Mouse (Mus musculus) gastrocnemius, adult 2 months (tissue): Measurements from ENCODE around the gene Nell2. TPM values are rescaled to one million over a fixed set of nuclear protein-coding genes. Genes with fewer than 3 reads are reported as not detected.

Experiments
- DNase-seq: peaks from one replicate; pipeline ENCODE4 v3.0.0; 2022
- H3K27ac ChIP-seq: fragments of 200-600 bp; 2 replicates; pipeline ENCODE4 v1.8.1; 2022; ENCODE audit warnings: mild to moderate bottlenecking
- H3K4me3 ChIP-seq: fragments of 200-600 bp; 2 replicates; pipeline ENCODE4 v1.8.1; 2022; ENCODE audit warnings: mild to moderate bottlenecking, moderate library complexity
- CTCF ChIP-seq: fragments of 200-600 bp; IDR thresholded peaks from 2 replicates; pipeline ENCODE4 v1.8.1; 2022; ENCODE audit warnings: antibody characterized with exemption, mild to moderate bottlenecking, moderate library complexity
- intact Hi-C: fragments of 180-260 bp; cut with DNase I; formaldehyde crosslinking; loops from one replicate; pipeline ENCODE4 v1.15.1; 2025
- total RNA-seq, 2 experiments: library from RNA; stranded (reverse); gene quantifications; 2 replicates each; pipeline ENCODE4 v1.2.3; 2021

Nell2 gene
- total RNA-seq, 2 experiments from 2014 or later = 0.18 to 0.36 TPM

- TF ChIP-seq CTCF = no peak
- Histone ChIP-seq H3K27ac (no peak overlapping the region), H3K4me3 (no peak overlapping the region)
- no peak for DNase-seq
- intact Hi-C loops = no loop called here
These were observed 291.9 kb downstream of the Nell2 start for GRCm38 (mm10) chr15:95236509-95236908.

DNA sequence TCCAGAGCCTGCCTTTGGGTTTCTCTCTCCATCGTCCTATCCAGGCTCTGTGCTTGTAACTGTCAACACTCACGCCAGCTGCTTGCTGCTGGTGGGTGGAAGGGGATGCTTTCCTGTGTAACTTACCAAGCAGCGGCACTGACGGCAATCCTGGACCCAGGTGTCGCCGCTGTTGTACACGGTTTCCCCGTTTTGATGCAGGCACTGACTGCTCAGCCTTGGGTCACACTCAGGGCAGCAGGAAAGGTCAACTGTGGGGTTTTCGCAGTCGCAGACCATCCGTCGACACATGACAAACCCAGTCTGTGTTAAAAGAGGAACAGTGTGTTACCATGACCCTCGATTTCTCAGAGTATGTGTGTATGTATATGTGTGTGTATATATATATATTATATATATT, 297.2 kb downstream of the Nell2 start:
- intact Hi-C loops = no loop called here
- Histone ChIP-seq H3K27ac (no peak overlapping the region), H3K4me3 (no peak overlapping the region)
- DNase-seq = no peak
- no peak for TF ChIP-seq CTCF

GRCm38 (mm10) chr15:95216640-95217365, 311.6 kb downstream of the Nell2 start:
- TF ChIP-seq CTCF = no peak
- Histone ChIP-seq H3K27ac (no peak overlapping the region), H3K4me3 (no peak overlapping the region)
- intact Hi-C loops = no loop called here
- no peak for DNase-seq

- intact Hi-C loops = no loop called here
These were observed 317.8 kb downstream of the Nell2 start for GRCm38 (mm10) chr15:95210551-95210950.

GRCm38 (mm10) chr15:95209186-95209585, 319.2 kb downstream of the Nell2 start:
- Histone ChIP-seq H3K27ac (no peak overlapping the region), H3K4me3 (no peak overlapping the region)
- no peak for TF ChIP-seq CTCF
- intact Hi-C loops = no loop called here
- no peak for DNase-seq

More at GRCm38 (mm10) chr15:95210551-95210950, 317.8 kb downstream of the Nell2 start:
- Histone ChIP-seq H3K4me3 (no peak overlapping the region), H3K27ac (no peak overlapping the region)
- TF ChIP-seq CTCF = no peak
- no peak for DNase-seq

- no peak overlapping the region for H3K27ac ChIP-seq
- DNase-seq = no peak
- H3K4me3 ChIP-seq = no peak overlapping the region
- no peak for TF ChIP-seq CTCF
- intact Hi-C loops = no loop called here
These were observed 334.6 kb downstream of the Nell2 start for GRCm38 (mm10) chr15:95193661-95194280.

DNA sequence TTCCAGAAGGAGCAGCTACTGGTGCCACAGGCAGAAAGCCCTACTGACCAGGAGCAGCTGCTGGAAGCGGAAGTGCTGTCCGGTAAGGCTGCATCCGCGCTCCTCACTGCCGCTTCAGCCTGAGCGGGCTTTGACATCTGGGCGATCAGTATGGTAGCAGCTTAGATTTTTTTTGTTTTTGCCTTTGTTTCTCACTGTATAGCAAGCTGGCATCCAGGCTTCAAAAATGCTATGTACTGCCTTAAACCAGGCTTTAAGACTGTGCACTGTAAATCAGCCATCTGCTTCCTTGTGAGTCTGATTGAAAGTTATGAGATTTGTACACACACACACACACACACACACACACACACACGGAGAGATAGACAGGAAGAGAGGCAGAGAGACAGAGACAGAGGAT, 335.4 kb downstream of the Nell2 start:
- intact Hi-C loops = no loop called here

GRCm38 (mm10) chr15:95186226-95186625, 342.1 kb downstream of the Nell2 start:
- Histone ChIP-seq H3K4me3 (no peak overlapping the region), H3K27ac (no peak overlapping the region)
- TF ChIP-seq CTCF = no peak
- DNase-seq = no peak
- intact Hi-C loops = no loop called here

More for the DNA sequence above, 335.4 kb downstream of the Nell2 start:
- H3K27ac ChIP-seq = no peak overlapping the region
- no peak for TF ChIP-seq CTCF
- H3K4me3 ChIP-seq = no peak overlapping the region
- DNase-seq = no peak

DNA sequence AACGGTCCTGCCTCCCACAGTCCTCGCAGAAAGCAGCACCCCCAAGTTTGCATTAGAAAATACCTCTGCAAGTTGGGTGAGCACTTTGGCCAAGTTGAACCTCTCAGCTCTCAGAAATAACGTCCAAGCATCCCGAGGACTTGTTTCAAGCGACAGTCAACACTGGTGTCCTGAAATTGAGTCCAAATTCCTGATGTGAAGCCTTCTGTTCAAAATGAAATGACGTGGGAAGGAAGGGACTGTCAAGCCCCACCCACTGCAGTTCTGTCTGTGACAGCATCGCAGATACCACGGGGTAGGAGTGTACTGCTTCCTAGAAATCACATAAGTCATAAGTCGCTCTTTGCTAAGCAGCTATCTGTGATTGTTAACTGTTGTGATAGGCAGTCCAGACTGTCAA, 342.9 kb downstream of the Nell2 start:
- no peak overlapping the region for H3K4me3 ChIP-seq
- no peak for DNase-seq
- TF ChIP-seq CTCF = no peak
- H3K27ac ChIP-seq = no peak overlapping the region
- intact Hi-C loops = no loop called here

GRCm38 (mm10) chr15:95183450-95183849, 344.9 kb downstream of the Nell2 start:
- DNase-seq = no peak
- Histone ChIP-seq H3K27ac (no peak overlapping the region), H3K4me3 (no peak overlapping the region)
- intact Hi-C loops = no loop called here
- TF ChIP-seq CTCF = no peak

DNA sequence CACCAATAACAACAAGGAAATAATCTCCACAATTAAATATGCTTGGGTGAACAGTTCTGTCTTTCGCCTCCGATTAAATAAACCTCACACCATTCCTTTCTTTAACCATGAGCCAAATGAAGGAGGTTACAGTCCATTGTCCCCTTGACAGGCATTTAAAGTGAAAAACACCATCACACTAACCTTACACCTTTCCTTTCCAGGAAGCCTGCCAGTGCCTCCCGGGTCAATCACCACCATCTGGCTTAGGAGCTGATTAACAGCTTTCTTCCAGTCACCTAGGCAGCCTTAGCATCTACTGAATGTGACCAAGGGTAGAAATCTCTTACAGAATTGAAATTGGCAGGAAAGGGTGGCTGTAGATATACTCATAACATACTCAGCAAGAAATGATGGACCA, 371.5 kb downstream of the Nell2 start:
- TF ChIP-seq CTCF = no peak
- intact Hi-C loops = no loop called here
- DNase-seq = no peak
- Histone ChIP-seq H3K4me3 (no peak overlapping the region), H3K27ac (no peak overlapping the region)

DNA sequence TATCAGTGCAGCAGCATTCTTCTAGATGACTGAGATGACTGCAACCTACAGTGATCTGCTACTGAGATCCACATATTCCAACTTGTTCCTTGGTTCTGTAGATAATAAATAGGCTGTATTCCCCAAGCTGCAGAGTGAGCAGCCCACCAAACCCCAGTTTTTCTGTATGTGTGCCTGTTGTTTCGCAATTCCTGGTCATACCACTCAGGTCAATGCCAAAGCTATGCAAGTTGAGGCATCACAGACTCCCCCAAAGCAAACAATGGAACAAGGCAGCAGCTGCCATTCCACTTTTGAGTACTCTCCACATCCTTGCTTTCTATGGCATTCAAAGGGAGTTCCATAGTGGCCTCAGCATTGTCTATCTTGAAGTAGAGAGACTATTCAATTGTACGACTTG, 383.2 kb downstream of the Nell2 start:
- no peak overlapping the region for H3K27ac ChIP-seq
- intact Hi-C loops = no loop called here
- no peak for TF ChIP-seq CTCF
- no peak overlapping the region for H3K4me3 ChIP-seq
- no peak for DNase-seq

- Histone ChIP-seq H3K27ac (no peak overlapping the region), H3K4me3 (no peak overlapping the region)
- intact Hi-C loops = no loop called here
- no peak for DNase-seq
- TF ChIP-seq CTCF = no peak
These were observed 384.2 kb downstream of the Nell2 start for GRCm38 (mm10) chr15:95144131-95144530.
